Mouse (Mus musculus) spleen, postnatal 14 days (tissue): ENCODE results near the gene D3Ertd254e.
"Not testable (repeated sequence)": the region's sequence is repeated elsewhere in the genome, so short reads cannot be mapped to it uniquely, and the experiment has no call there.

Experiments used
- DNase-seq, 2 experiments: peaks; one replicate each; pipeline ENCODE4 v3.0.0; 2021 to 2022; ENCODE audit warnings: low spot score in 2 of 2

The D3Ertd254e gene

DNA sequence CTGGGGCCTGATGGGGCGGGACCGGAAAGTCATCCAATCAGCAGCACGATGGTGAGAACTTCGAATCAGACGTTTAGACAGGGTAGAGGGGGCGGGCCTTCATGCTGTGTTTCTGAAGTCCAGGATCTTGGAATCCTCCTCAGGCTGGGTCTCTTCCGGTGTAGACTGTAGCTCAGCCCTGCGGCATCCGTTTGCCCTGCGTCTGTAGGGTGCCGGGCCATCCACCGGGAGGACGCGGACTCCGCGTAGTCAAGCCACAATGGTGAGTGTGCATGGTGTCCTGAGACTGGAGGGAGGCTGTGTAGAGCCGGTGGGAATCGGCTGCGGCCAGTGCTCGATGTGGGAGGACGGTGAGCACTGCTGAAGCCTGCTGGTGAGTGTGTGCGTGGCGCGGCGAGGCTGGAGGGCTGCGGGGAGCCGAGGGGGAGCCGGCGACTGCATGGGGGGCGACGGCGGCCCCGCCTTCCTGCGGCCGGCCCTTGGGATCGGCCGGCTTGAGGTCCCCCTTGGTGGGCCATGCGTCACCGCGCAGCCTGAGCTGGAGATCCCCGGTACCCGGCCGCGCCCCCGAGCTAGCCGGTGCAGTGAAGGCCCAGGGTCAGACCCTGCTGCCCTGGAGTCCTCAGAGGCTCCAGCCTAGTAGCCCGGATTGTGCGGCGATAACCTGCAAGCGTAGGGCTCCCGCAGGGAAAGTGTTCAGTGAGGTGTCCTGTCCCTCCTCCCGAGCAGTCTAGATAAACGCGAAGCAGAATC lies at the start of gene D3Ertd254e:
TSS of gene D3Ertd254e (plus strand) at position 84 of the 753 bp plus-strand sequence.
- peak; percentile 49 to 60 for DNase-seq

DNA sequence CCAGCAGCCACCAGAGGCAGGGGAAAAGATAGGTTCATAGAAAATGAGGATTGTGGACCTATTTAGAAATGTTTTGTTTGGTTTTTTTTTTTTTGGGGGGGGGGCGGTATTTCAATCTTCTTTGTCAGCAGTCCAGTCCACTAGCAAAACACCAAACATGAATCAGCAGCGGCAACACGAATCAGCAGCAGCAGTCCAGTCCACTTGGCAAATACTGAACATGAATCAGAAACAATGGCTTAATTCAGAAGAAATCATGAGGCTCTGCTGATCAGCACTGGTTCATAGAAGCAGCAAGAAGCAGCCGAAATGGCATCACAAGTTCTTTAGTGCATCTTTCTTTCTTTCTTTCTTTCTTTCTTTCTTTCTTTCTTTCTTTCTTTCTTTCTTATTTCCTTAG lies 34.7 kb upstream of the D3Ertd254e start:
- DNase-seq = no peak

DNA sequence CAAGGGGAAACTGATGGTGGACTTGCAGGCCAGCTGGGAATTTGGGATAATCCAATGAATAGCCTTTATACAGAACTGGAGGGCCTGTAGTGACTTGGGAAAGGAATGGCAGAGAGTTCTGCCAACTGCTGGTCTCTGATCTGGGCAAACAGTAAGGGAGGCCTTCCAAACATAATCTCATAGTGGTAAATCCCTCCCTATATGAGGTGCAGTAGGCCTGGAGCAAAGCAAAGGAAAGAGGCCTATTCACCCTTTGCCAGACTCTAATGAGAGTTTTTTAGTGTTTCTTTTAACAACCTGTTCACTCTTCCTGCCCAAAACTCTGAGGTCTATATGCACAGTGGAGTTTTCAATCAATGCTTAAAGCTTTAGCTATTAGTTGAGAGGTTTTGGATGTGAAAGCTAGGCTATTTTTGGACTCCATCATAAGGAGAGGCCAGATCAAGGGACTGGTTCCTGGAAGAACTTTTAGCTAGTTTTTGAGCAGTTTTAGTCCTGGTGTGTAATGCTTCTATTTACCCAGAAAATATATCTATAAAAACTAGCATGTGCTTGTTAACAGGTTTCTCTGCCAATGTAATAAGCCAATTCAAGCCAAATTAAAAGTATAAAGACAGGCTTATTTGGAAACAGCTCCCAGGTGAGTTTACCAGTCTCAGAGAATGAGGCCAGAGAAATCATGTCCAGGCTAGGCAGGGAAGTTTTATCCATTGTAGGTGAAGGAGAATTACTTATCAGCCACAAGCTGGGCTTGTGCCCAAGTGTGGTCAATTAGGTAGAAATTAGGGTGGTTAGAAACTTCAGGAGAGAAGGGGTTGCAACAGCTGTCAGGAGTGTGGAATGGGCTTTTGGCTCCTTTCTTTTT lies 30.9 kb upstream of the D3Ertd254e start:
- DNase-seq = no peak

DNA sequence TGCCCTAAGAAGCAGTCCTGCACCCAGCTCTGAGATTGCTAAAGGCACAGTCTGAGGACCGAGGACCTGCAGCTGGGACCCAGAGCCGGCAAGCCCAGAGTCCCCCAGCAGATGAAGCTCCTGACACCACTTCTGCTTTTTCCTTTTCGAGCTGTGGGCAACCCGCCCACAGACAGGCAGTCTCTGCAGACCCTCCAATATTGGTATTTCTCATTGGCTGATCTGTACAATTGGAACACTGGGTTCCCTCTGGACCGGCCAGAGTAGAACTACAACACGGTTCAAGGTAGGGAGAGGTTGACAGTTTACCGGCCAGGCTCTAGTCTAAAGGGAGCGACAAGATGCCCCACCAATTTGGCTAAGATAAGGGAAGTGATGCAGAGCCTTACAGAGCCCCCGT lies 24.6 kb upstream of the D3Ertd254e start:
- not testable (repeated sequence) for DNase-seq

DNA sequence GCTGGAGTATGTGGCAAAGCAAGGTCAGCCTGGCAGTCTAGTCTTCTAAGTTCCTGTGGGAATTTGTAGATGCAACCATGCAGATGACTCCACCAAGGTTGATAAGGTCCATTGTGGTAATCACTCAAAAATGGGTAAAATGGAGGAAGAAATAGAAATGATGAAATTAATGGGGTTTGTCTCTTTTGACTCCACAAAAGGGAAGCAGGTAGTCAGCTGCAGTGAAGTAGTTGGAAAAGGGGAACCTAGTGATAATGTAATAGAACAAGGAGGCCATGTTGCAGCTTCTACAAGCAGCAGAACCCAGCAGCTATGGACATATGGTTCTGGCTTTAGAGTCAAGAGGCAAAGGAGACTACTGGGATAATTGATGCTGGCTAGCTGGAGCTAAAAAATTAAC lies 14.7 kb upstream of the D3Ertd254e start:
- no peak for DNase-seq

DNA sequence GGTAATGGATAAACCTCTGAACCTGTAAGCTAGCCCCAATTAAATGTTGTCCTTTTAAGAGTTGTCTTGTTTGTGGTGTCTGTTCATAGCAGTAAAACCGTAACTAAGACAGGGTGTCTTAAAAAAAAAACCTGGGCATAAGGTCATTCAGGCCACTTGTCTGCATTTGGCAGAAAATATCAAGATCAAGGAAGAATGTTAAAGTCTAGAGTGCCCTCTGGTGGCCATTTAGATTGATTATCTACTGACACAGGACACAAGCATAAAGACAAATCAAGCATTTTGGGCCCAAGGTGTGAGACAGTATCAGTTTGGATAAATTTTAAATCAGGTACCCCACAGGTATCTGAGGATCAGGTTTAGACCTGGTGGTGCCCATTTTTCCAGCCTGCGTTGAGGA lies 13.3 kb upstream of the D3Ertd254e start:
- no peak for DNase-seq

DNA sequence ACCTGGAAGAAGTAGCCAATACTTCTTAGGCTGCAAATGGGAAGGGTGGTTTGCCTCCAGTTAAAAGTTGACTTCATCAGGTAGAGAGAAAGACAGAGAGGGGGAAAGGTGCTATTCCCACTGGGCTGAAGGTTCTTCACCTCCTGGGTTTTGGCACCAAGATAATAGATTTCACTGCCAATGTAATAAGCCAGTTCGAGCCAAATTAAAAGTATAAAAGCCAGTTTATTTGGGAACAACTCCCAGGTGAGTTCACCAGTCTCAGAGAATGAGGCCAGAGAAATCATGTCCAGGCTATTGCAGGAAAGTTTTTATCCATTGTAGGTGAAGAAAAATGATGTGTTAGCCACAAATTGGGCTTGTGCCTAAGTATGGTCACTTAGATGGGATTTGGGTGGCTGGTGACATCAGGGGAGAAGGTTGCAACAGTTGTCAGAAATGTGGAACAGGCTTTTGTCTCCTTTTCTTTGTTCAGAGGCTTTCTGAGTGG lies 12.6 kb upstream of the D3Ertd254e start:
- no peak for DNase-seq

DNA sequence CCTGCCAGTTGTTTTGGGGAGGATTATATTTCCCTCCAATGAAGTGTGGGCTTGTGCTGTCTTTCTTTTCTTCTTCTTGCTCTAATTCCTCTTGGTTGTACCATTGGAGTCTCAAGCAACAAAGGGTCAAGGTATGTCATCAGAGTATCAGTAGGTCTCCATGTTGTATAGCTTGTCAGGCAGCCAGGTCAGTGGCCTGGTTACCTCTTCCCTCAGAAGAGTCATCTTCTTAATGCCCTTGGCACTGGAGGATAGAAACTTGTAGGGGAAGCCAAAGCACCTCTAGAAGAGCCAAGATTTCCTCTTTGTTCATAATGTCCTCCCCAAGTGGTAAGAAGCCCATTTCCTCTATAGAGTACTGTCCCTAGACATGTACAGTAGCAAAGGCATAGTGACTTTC lies 11.8 kb upstream of the D3Ertd254e start:
- DNase-seq = no peak

DNA sequence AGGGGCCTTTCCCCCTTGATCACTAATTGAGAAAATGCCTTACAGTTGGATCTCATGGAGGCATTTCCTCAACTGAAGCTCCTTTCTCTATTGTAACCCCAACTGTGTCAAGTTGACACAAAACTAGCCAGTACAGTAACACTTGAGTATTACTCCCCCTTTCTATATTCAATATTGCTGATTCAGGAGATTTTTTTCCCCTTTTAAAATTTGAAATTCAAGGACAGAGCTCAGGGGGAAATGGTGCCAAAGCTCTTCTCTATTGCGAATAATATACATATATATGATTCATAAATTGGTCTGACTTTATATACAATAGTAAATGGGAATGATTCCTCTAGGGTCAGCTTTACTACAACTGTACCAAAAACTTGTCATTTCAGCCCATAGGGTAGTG lies 282 bp upstream of the D3Ertd254e start:
- DNase-seq = no peak

DNA sequence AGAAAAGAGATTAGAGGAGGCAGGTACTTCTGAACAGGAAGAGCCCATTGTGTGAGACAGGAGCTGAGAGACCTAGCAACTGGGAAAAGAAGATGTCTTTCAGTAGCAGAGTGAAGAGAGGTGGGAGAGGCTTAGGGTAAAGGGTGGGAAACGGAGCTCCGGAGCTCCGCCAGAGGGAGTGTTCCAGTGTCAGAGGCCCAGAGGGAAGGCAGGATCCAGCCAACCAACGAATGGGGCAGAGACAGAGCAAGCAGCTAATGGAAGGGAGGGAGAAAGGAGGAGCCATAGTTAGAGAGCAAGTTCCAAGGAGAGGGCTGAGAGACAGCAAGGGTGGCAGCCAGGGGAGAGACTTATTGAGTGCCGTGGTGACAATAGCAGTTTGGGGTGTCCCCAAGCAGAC lies 4.5 kb downstream of the D3Ertd254e start:
- DNase-seq = no peak

DNA sequence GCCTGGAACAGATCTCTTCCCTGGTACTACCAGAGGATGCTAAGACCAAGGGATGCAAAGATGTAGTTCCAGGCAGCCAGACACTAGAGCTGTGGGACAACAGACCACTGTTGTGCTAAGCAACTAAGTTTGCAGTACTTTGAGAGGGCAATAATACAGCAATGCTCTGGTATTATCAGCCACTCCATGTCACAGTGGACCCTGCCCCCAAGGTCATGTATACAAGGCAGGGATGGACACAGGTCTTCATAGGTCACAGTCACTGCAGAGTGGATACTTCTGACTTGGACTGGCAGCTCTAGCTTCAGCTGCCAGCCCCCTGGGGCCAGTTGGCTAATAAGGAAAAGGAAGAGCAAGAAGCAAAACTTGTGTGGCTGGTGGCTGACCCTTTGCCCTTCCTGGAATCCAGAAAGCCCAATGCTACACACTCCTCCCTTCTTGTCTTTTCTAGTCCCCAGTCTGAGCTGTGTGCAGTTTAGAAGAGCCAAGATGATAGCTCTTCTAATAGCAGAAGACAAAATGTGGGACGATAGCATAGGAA lies 19.9 kb downstream of the D3Ertd254e start:
- DNase-seq = no peak

DNA sequence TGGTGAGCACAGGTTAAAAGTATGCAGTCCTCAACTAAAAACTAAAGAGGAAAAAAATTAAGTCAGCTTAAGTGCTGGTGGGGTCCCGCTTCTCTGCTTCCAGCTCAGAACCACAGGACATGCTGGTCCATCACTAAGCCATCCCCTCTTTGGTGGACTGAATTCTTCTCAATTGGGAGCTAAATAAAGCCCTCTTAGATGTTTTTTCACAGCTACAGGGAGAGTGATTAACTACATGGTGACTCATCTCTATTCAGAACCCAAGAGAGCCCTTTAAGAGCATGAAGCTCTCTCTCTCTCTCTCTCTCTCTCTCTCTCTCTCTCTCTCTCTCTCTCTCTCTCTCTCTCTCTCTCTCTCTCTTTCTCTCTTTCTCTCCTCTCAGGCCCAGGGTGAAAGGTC lies 20.5 kb downstream of the D3Ertd254e start:
- DNase-seq = no peak

DNA sequence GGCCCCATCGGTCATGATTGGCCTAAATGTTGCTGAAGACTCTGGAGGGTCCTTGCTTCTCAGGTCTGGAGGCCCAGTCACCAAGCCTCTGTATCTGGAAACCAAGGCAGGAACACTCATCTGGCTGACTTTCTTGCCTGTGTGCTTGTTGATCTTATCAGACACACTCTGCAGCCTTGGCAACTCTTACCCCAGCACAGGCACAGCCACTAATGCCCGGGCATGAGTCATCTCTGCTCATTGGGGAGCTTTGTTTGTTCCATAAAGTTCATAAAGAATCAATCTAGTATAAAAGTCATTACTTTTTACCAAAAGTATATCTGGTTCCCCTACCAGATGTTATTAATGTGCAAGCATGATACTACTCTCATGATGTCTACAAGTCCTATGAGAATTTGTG lies 22.9 kb downstream of the D3Ertd254e start:
- DNase-seq = no peak

DNA sequence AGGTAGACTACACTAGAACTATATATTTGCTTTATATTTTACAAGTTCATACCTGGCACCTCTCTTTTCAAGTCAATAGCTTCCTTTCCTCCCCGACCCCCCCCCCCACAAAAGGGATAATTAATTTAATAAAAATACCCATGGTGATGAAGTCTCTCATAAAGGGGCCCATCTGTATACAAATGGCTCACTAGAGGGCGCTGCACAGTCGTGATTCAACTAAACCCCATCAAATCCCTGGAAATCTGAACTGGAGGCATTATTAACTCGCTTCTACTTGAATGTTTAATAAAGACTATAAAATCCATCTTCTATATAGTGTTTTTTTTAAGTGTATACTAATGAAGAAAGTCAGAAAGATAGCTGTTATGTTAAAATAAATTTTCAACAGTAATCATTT lies 30.7 kb downstream of the D3Ertd254e start:
- DNase-seq = no peak

DNA sequence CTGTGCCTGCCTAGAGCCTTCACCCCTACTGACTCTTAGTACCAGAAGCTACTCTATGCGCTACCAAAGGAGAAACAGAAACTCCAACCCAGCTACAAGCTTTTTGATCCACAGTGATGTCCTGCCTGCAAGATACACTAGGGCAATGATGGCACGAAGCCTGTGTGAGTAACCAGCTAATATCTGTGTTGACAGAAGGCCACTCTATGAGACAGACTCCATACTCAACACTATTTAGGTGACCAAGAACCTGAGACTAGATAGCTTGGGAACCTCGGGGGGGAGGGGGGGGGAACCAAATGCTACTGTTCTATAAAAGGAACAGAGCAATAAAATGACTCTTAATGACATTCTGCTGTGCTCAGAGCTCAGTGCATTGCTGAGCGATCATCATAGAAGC lies 35.7 kb downstream of the D3Ertd254e start:
- no peak for DNase-seq

DNA sequence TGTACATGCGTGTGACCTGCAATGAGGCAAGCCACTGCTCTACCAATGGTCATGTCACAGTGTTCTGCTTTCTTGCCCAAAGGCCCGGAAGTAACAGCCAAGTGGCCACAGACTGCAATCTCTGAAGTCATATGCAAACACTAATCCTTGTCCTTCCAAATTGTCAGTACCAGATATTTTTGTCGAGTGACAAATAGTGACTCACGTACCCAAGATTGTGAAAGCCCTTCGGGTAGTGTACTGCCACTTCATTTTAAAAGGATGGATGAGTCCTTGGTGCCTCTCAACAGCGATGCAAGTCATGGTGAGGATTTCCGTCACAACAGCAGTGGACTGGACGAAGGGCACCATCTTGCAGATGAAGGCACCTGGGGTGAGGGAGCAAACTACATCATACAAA lies 38.4 kb downstream of the D3Ertd254e start:
- no peak for DNase-seq

DNA sequence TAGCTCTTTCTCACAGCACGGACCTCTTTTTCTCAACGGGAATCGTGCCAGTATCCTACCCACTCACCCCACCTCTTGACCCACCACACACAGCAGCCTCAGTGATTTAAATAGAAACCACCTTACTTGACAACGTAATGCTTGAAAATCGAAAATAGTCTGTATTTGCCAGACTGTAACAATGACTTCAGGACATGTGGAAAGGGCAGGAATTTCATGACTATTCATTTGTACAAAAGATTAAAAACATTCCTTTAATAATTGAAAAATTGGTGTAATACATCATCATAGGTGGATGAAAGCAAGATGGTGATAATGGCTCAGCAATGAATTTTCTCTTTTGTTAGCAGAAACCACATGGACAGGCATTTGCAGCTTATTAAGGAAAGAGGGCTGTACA lies 50.3 kb downstream of the D3Ertd254e start:
- DNase-seq = no peak

DNA sequence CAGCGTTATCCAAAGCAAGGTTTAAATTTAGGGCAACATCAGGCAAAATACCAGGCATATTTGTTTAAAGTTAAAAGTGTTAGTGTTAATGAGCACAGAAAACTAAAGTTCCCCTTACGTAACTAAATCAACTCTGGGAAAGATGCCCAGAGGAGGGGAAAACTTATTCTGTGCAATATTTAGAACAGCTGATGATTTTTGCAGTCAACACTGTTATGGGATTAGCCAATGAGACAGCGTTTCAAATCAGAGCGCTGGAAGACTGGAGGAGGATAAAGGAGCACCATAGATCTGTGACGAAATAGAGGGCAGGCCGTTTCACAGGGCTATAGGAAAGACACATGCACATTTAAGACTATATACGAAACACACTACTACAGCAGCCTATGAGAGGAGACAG lies 52.1 kb downstream of the D3Ertd254e start:
- DNase-seq = no peak

DNA sequence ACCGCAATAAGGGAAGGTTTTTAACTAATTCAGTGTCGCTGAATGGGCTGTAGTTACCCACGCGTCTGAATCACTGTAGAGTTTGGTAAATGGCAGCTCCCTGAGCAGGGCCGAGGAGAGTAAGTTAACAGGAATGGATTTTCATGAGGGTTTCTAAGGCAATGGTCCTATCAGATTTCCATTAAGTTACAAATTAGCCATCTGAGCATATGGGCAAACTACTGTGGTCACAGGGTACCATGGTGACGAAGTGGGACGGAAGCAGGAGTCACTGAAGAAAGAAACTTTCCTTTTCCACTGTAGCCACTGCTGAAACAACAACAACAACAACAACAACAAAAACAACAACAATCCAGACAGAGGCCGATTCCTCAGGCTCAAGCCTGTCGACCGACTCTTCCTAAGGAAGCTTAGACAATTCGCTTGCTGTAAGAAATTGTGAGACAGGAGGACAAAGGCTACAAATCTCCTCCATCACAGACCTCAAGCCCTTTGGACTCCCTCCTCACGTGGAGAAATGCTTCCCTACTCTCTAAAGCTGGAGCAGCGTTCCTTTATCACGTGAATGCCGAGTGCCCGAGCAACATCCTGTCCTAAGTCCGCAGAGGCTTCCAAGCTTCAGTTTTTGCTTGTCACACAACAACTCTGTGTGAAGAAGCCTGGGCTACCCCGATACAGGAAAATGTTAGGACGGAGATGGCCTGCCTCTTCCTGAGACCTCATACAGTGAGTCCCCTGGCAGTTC lies 56.9 kb downstream of the D3Ertd254e start:
- no peak for DNase-seq

DNA sequence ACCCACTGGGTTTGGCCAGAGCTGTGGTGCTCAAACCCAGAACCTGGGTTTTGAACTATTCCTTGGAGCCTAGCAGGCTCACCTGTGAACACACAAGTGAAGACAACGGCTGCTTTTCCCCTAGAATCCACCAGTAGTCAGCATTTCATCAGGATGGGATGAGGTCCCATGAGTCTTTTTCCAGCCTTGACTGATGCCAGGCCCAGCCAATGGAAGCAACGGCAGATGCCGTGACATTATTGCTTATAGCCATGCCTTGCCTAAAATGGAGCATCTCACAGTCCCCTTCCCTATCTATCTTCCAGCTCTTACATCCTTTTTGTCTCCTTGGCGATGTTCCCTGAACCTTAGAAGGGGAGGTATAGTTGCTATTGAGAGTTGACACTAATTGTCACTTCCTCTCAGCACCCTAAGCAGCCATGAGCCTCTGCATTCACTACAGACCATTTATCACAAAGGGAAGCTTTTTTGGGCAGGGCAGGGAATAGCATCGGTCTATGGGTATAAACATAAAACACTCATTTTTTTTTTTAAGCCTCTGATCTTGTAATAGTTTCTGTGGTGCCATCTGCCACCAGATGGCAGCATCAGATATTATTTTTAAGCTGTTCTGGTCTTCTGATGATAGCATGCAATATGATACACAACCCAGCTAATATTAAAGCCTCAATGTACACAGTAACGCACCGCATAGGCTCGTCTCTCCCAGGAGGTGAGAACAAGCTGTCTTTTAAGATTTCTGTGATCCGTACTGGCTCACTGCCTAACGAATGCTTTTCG lies 59.1 kb downstream of the D3Ertd254e start:
- no peak for DNase-seq

DNA sequence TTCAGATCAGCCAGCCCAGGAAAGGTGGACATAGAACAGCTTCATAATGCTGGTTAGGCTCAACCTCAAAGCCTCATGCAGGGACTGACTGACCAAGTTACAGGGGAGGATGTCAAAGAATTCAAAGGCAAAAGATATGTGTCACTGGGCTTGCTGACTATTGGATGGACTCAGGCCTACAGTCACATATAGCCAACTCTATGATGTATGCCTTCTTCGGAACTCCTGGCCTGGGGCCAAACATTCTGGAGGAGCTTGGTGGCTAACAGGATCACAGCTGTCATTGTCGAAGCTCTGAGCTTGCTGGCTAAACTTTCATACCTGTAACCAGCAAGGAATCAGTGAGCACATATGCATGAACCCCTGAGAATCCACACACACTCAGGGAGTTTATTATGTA lies 60.1 kb downstream of the D3Ertd254e start:
- DNase-seq = no peak
